Mouse (Mus musculus) spleen, adult 2 months (tissue): ENCODE measurements around the gene Slc35e2. TPM values are rescaled to one million over a fixed set of nuclear protein-coding genes. Genes with fewer than 3 reads are reported as not detected.
A peak's percentile ranks its signal among the peaks of the same experiment; 100 is the strongest.
"Not testable (repeated sequence)": the region's sequence is repeated elsewhere in the genome, so short reads cannot be mapped to it uniquely, and the experiment has no call there.

Experiments
- DNase-seq, 2 experiments: peaks; one replicate each; pipeline versions ENCODE4 v3.0.0 to v3.0.0-alpha.2; 2012 to 2021; ENCODE audit warnings: low spot score in 2 of 2, low read depth in 1 of 2
- H3K27ac ChIP-seq: fragments of 200-500 bp; 2 replicates; pipeline ENCODE4 v1.5.1; 2012; ENCODE audit warnings: low read length, inconsistent platforms; ENCODE audit not compliant: insufficient read depth
- H3K27me3 ChIP-seq: fragments of 200-500 bp; 2 replicates; pipeline ENCODE4 v1.6.1; 2012; ENCODE audit warnings: mild to moderate bottlenecking, moderate library complexity, low read length, inconsistent platforms; ENCODE audit not compliant: control insufficient read depth, insufficient read depth
- H3K36me3 ChIP-seq: fragments of 200-500 bp; 2 replicates; pipeline ENCODE4 v1.6.1; 2012; ENCODE audit warnings: mild to moderate bottlenecking, low read length, inconsistent platforms; ENCODE audit not compliant: control insufficient read depth, insufficient read depth
- H3K4me1 ChIP-seq: fragments of 200-500 bp; 2 replicates; pipeline ENCODE4 v1.6.1; 2011; ENCODE audit warnings: inconsistent platforms; ENCODE audit not compliant: control insufficient read depth, insufficient read depth, insufficient read length
- H3K4me3 ChIP-seq: fragments of 200-500 bp; 2 replicates; pipeline ENCODE4 v1.5.1; 2011; ENCODE audit warnings: mild to moderate bottlenecking, inconsistent platforms; ENCODE audit not compliant: insufficient read depth, insufficient read length; ENCODE audit errors: extremely low read depth
- CTCF ChIP-seq: fragments of 200-500 bp; IDR thresholded peaks from 2 replicates; pipeline ENCODE4 v1.5.1; 2011; ENCODE audit warnings: mild to moderate bottlenecking, inconsistent platforms; ENCODE audit not compliant: insufficient read depth, insufficient read length, insufficient replicate concordance; ENCODE audit errors: extremely low read depth
- POLR2A ChIP-seq: fragments of 200-500 bp; IDR thresholded peaks from 2 replicates; pipeline ENCODE4 v1.6.1; 2011; ENCODE audit warnings: low read depth, low read length, inconsistent platforms
- WGBS: fragments of 180-500 bp; shearing (Covaris S2); methylation state at CpG from one replicate; pipeline ENCODE4 v1.1.7; 2018; 5-methylcytosine and 5-hydroxymethylcytosine counted together
- polyA plus RNA-seq: library from polyadenylated mRNA; depleted of rRNA; stranded (reverse); fragments of >200 nt; gene quantifications from 2 replicates; pipeline ENCODE4 v1.2.3, GENCODE M21; 2012

Gene Slc35e2
- polyA plus RNA-seq, 1 experiment, result 7.1 TPM

DNA sequence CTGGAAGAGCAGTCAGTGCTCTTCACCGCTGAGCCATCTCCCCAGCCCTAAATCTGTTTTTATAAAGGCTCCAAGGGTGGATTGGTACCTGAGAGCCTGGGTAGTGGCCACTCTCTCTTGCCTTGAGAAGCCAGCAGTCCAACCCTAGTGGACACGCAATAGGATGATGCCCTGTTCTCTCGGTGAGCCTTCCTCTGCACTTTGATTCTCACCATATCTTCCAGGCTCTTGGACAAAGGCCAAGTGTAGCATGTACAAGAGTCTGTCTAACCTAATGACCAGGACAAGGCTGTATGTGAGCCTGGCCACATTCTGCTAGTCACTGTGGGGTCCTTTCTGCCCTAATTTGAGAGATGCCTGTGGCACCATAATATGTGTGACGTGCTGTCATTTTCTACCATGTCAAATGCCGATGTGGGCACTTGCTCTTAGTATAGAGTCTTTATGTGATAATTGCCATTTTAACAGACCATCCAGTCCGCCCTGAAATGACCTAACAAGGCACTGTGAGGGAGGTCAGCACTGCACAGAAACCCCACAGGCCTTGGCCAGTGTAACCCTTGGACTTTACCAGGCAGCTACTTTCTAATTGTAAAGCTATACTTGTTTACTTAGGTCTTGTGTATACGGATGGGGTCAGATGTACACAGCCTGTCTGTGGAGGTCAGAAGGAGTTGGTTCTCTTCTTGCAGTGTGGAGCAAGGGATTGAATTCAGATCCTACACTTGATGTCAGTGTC, 32.4 kb upstream of the Slc35e2 start:
- Histone ChIP-seq H3K36me3 (no peaks in the 10 kb centered on the region), H3K4me1 (peaks cover 5% of the 10 kb centered on the region), H3K27ac (no peak overlapping the region), H3K4me3 (no peak overlapping the region), H3K27me3 (no peaks in the 10 kb centered on the region)
- TF ChIP-seq POLR2A, result no peak
- TF ChIP-seq CTCF, result no peak
- 93% methylated on average over 7 of the region's 7 CpGs for WGBS
- no peak for DNase-seq

DNA sequence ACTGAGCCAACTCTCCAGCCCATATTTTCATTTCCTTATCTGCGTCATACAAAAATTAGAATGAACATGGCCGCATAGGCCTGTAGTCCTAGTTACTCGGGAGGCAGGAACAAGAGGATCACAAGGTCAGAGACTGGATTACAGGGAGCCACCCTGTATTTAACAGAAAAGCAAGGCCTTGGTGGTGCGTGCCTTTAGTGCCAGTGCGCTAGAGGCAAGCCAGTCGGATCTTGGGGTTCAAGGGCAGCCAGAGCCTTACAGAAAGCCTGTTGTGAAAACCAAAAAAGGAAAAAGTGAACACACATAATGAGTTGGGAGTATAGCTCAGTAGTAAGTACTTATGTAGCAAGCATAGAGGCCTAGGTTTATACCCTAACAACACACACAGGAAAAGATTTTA, 31.4 kb upstream of the Slc35e2 start:
- H3K27me3 ChIP-seq, result no peaks in the 10 kb centered on the region
- WGBS, result 89% methylated on average over 6 of the region's 6 CpGs
- H3K4me1 ChIP-seq, result peaks cover 3% of the 10 kb centered on the region; the same call in 1 of the 2 replicates
- TF ChIP-seq CTCF, result no peak
- no peak for TF ChIP-seq POLR2A
- no peak overlapping the region for H3K4me3 ChIP-seq
- no peak overlapping the region for H3K27ac ChIP-seq
- no peaks in the 10 kb centered on the region for H3K36me3 ChIP-seq
- no peak for DNase-seq

DNA sequence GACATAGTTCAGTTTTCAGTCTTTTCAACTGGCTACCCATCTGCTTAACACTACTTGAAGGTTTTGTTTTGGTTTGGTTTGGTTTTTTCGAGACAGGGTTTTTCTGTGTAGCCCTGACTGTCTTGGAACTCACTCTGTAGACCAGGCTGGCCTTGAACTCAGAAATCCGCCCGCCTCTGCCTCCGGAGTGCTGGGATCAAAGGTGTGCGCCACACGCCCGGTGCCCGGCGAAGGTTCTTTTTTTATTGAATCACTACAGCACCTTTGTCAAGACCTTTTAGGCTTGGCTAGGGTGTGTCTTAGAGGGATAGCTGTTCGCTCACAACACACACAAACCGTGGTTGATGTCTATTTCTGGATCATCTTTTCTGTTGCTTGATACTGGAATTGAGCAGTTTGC, 30.9 kb upstream of the Slc35e2 start:
- not testable (repeated sequence) for H3K4me1 ChIP-seq, H3K36me3 ChIP-seq, H3K27ac ChIP-seq, H3K4me3 ChIP-seq, H3K27me3 ChIP-seq, DNase-seq
- 87% methylated on average over 11 of the region's 11 CpGs for WGBS

DNA sequence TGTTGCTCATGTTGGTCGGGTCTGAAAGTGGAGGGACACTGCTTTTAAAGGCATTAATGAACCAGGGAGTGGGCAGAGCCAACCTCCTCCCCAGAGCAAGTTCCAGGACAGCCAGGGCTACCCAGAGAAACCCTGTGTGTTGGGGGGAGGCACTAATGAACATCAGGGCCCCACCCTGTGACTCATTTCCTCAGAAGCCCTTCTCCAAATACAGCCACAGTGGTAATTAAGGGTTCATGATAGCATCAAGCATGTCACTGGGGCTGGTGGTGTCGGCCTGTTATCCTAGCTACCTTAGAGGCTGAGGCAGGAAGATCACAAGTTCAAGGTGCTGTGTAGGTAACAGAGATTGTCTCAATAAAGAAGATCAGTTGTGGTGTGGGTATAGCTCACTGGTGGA, 29.8 kb upstream of the Slc35e2 start:
- 72% methylated on average over 2 of the region's 2 CpGs for WGBS
- H3K27ac ChIP-seq, result no peak overlapping the region
- no peak overlapping the region for H3K4me3 ChIP-seq
- H3K4me1 ChIP-seq, result peaks cover 5% of the 10 kb centered on the region; the same call in 1 of the 2 replicates
- no peaks in the 10 kb centered on the region for H3K27me3 ChIP-seq
- H3K36me3 ChIP-seq, result no peaks in the 10 kb centered on the region
- DNase-seq, result no peak
- no peak for TF ChIP-seq CTCF
- no peak for TF ChIP-seq POLR2A

DNA sequence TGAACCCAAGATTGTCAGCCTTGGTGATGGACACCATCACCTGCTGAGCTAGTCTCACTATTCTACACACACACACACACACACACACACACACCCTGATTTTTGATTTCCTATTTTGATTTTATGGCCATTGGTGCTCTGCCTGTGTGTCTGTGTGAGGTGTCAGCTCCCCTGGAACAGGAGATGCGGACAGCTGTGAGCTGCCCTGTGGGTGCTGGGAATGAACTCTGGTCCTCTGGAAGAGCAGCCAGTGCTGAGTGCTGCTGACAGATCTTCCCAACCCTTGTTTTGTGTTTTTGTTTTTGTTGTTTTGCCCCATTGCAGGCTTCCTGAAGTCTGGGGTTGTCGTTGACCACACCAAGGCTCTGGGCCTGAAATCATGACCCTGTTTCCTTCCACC, 28.1 kb upstream of the Slc35e2 start:
- no peak overlapping the region for H3K27ac ChIP-seq
- WGBS, result 77% methylated on average over 2 of the region's 2 CpGs
- TF ChIP-seq POLR2A, result no peak
- no peak for TF ChIP-seq CTCF
- no peak for DNase-seq
- H3K27me3 ChIP-seq, result no peaks in the 10 kb centered on the region
- peaks cover 10% of the 10 kb centered on the region for H3K36me3 ChIP-seq
- H3K4me3 ChIP-seq, result no peak overlapping the region
- peaks cover 5% of the 10 kb centered on the region; the same call in 1 of the 2 replicates for H3K4me1 ChIP-seq

DNA sequence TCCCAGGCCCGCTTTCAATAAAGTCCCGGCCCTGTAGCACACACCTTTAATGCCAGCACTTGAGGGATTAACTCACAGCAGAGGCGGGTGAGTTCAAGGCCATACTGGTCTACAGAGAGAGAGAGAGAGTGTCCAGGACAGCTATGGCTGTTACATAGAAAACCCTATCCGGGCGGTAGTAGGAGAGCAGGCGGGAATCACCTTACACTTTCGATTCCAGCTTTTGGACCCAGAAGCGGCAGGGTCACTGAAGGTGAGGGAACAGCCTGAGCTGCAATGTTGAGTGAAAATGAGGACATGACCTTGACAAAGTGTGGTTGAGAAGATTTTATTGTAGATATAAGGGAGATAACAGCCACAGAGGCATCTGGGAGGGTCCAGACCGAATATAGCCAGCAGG, 27.3 kb upstream of the Slc35e2 start:
- peak overlapping the region; percentile 3; the same call in 1 of the 2 replicates for H3K27ac ChIP-seq
- TF ChIP-seq POLR2A (no peak), CTCF (no peak)
- 90% methylated on average over 9 of the region's 9 CpGs for WGBS
- peaks cover 5% of the 10 kb centered on the region; the same call in 1 of the 2 replicates for H3K4me1 ChIP-seq
- H3K27me3 ChIP-seq, result no peaks in the 10 kb centered on the region
- DNase-seq, result no peak
- H3K4me3 ChIP-seq, result no peak overlapping the region
- peaks cover 15% of the 10 kb centered on the region for H3K36me3 ChIP-seq

DNA sequence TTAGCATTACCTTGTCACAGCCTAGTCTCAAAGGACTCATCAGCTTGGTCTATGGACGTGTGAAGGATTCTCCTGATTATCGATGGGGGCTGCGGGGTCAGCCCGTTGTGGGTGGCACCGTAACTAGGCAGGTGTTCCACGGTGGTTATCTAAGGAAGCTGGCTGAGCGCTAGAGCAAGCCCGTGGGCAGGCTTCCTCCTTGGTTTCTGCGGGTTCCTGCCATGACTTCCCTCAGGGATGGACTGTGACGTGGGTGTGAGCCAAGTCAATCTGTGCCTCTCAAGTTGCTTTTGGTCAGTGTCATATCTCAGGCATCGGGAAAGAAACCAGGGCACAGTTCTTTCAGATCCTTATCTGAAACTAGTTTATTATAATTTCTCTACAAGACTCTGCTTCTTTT, 26.3 kb upstream of the Slc35e2 start:
- Histone ChIP-seq H3K4me1 (peaks cover 5% of the 10 kb centered on the region; the same call in 1 of the 2 replicates), H3K36me3 (peaks cover 19% of the 10 kb centered on the region), H3K4me3 (no peak overlapping the region), H3K27ac (no peak overlapping the region), H3K27me3 (no peaks in the 10 kb centered on the region)
- 11% methylated on average over 11 of the region's 11 CpGs for WGBS
- no peak for DNase-seq
- TF ChIP-seq POLR2A (no peak), CTCF (no peak)
